Mouse (Mus musculus) thymus, adult 2 months (tissue): ENCODE results near the gene Hspb8. TPM values are rescaled to one million over a fixed set of nuclear protein-coding genes. Genes with fewer than 3 reads are reported as not detected.

Experiments used
- DNase-seq: peaks from one replicate; pipeline ENCODE4 v3.0.0; 2021
- H3K27ac ChIP-seq: fragments of 200-500 bp; 2 replicates; pipeline ENCODE4 v1.5.1; 2012; ENCODE audit warnings: low read length, control low read depth; ENCODE audit not compliant: control insufficient read depth, insufficient read depth
- H3K27me3 ChIP-seq: fragments of 200-500 bp; 2 replicates; pipeline ENCODE4 v1.6.1; 2012; ENCODE audit warnings: mild to moderate bottlenecking, low read length, moderate library complexity, mixed read lengths; ENCODE audit not compliant: control insufficient read depth, insufficient read depth
- H3K36me3 ChIP-seq: fragments of 200-500 bp; 2 replicates; pipeline ENCODE4 v1.6.1; 2012; ENCODE audit warnings: mild to moderate bottlenecking, low read length, moderate library complexity; ENCODE audit not compliant: control insufficient read depth, insufficient read depth
- H3K4me1 ChIP-seq: fragments of 200-500 bp; replicated peaks from 2 replicates; pipeline ENCODE4 v1.6.1; 2012; ENCODE audit warnings: low read length; ENCODE audit not compliant: control insufficient read depth, insufficient read depth
- H3K4me3 ChIP-seq: fragments of 200-500 bp; 2 replicates; pipeline ENCODE4 v1.5.1; 2012; ENCODE audit warnings: mild to moderate bottlenecking, low read length, control low read depth, moderate library complexity; ENCODE audit not compliant: control insufficient read depth, insufficient read depth
- CTCF ChIP-seq: fragments of 200-500 bp; IDR thresholded peaks from 2 replicates; pipeline ENCODE4 v1.5.1; 2012; ENCODE audit warnings: mild to moderate bottlenecking, control low read depth, low read length, moderate library complexity, borderline replicate concordance; ENCODE audit not compliant: control insufficient read depth, poor library complexity, insufficient read depth; ENCODE audit errors: extremely low read depth
- POLR2A ChIP-seq: fragments of 200-500 bp; IDR thresholded peaks from 2 replicates; pipeline ENCODE4 v1.6.1; 2012; ENCODE audit warnings: mild to moderate bottlenecking, low read length, control low read depth, moderate library complexity; ENCODE audit not compliant: control insufficient read depth, poor library complexity, insufficient read depth; ENCODE audit errors: extremely low read depth
- WGBS: fragments of 180-500 bp; shearing (Covaris S2); methylation state at CpG from one replicate; pipeline ENCODE4 v1.1.7; 2018; 5-methylcytosine and 5-hydroxymethylcytosine counted together
- polyA plus RNA-seq: library from polyadenylated mRNA; depleted of rRNA; stranded (reverse); fragments of >200 nt; gene quantifications from 2 replicates; pipeline ENCODE4 v1.2.3, GENCODE M21; 2012

Gene Hspb8
- polyA plus RNA-seq, 1 experiment, result 48.9 TPM

- Histone ChIP-seq H3K4me1 (no peaks in the 10 kb centered on the region), H3K36me3 (no peaks in the 10 kb centered on the region), H3K4me3 (no peak overlapping the region), H3K27me3 (no peaks in the 10 kb centered on the region), H3K27ac (no peak overlapping the region)
- DNase-seq, result no peak
- 75% methylated on average over 8 of the region's 8 CpGs for WGBS
- TF ChIP-seq POLR2A (no peak), CTCF (no peak)
Measured at GRCm38 (mm10) chr5:116400042-116400730, 22.5 kb downstream of the Hspb8 start.

- H3K4me3 ChIP-seq, result no peak overlapping the region
- TF ChIP-seq POLR2A (no peak), CTCF (no peak)
- H3K36me3 ChIP-seq, result no peaks in the 10 kb centered on the region
- no peak overlapping the region for H3K27ac ChIP-seq
- H3K4me1 ChIP-seq, result no peaks in the 10 kb centered on the region
- DNase-seq, result no peak
- WGBS, result 90% methylated on average over 5 of the region's 5 CpGs
- no peaks in the 10 kb centered on the region; the same call in 1 of the 2 replicates for H3K27me3 ChIP-seq
Measured at GRCm38 (mm10) chr5:116396104-116396503, 26.6 kb downstream of the Hspb8 start.

GRCm38 (mm10) chr5:116392603-116393002, 30.1 kb downstream of the Hspb8 start:
- H3K27ac ChIP-seq, result no peak overlapping the region
- no peaks in the 10 kb centered on the region for H3K36me3 ChIP-seq
- no peak for TF ChIP-seq POLR2A
- WGBS, result 93% methylated on average over 9 of the region's 9 CpGs
- H3K27me3 ChIP-seq, result no peaks in the 10 kb centered on the region; the same call in 1 of the 2 replicates
- H3K4me1 ChIP-seq, result no peaks in the 10 kb centered on the region
- H3K4me3 ChIP-seq, result no peak overlapping the region
- DNase-seq, result no peak

GRCm38 (mm10) chr5:116389856-116390542, 32.7 kb downstream of the Hspb8 start:
- H3K4me3 ChIP-seq, result no peak overlapping the region
- no peaks in the 10 kb centered on the region for H3K4me1 ChIP-seq
- H3K36me3 ChIP-seq, result no peaks in the 10 kb centered on the region
- no peak for DNase-seq
- H3K27ac ChIP-seq, result no peak overlapping the region
- H3K27me3 ChIP-seq, result no peaks in the 10 kb centered on the region; the same call in 1 of the 2 replicates
- 75% methylated on average over 15 of the region's 15 CpGs for WGBS
- no peak for TF ChIP-seq CTCF
- no peak for TF ChIP-seq POLR2A

GRCm38 (mm10) chr5:116389321-116389720, 33.3 kb downstream of the Hspb8 start:
- H3K36me3 ChIP-seq, result no peaks in the 10 kb centered on the region
- no peak for DNase-seq
- no peak overlapping the region for H3K4me3 ChIP-seq
- no peaks in the 10 kb centered on the region; the same call in 1 of the 2 replicates for H3K27me3 ChIP-seq
- H3K27ac ChIP-seq, result no peak overlapping the region
- no peak for TF ChIP-seq POLR2A
- WGBS, result 85% methylated on average over 4 of the region's 4 CpGs
- H3K4me1 ChIP-seq, result no peaks in the 10 kb centered on the region

- TF ChIP-seq CTCF (no peak), POLR2A (no peak)
- Histone ChIP-seq H3K27me3 (no peaks in the 10 kb centered on the region), H3K4me1 (no peaks in the 10 kb centered on the region), H3K4me3 (no peak overlapping the region), H3K36me3 (no peaks in the 10 kb centered on the region), H3K27ac (no peak overlapping the region)
- DNase-seq, result no peak
- WGBS, result 80% methylated on average over 9 of the region's 9 CpGs
Measured at GRCm38 (mm10) chr5:116387302-116387935, 35.2 kb downstream of the Hspb8 start.
